In the genomic region with DNA sequence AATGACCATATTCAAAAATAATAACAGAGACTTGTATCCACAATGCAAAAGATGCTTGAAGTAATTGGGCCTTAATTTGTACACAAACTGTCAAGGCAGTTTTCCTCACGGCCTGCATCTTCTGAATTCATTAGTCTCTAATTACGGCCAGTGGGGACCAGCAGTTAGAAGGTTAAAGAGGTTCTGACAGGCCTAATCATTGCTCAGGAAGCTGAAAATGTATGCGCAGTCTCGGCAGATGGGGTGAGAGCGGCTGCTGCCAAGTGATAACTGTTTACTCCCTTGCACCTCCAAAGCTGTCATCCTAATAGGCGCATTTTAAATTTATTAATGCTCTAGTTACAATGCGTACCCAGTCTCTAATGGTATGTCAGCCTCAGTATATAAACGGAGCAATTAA, we compare ENCODE assay signal across 13 mouse cellular contexts.
DNase-seq lines count a peak whose midpoint lies in the region; ATAC-seq lines count a peak whose summit lies in the region.
"Had no signal": no experiment of that assay in that cellular context is flagged by ENCODE, and none has a peak within 500 bp of the region (broad histone marks: within the 10 kb centered on the region; RNA-seq: fewer than 3 reads in every experiment).

No protein-coding gene starts in this region.

- no peak overlapping the region for H3K27ac ChIP-seq in midbrain, embryonic 14.5 days (replicated peaks; ENCODE audit: low read depth, low read length)
- H3K27ac ChIP-seq: heart, embryonic 15.5 days; left cerebral cortex, adult 2 months; liver, embryonic 13.5 days had no signal

- H3K9me3 ChIP-seq in midbrain, embryonic 14.5 days (ENCODE audit: control insufficient read depth, low read length), result no peaks in the 10 kb centered on the region
- H3K9me3 ChIP-seq: heart, embryonic 15.5 days; liver, embryonic 13.5 days had no signal

- 34% methylated on average over 8 of the region's 8 CpGs for WGBS in midbrain, embryonic 14.5 days

- no peaks in the 10 kb centered on the region for H3K4me1 ChIP-seq in midbrain, embryonic 14.5 days (ENCODE audit: control insufficient read depth, insufficient read depth, low read length)
- H3K4me1 ChIP-seq: heart, embryonic 15.5 days; liver, embryonic 13.5 days had no signal

- no peaks in the 10 kb centered on the region for H3K36me3 ChIP-seq in midbrain, embryonic 14.5 days (ENCODE audit: control insufficient read depth, insufficient read depth, low read length)
- H3K36me3 ChIP-seq: heart, embryonic 15.5 days; liver, embryonic 13.5 days had no signal

- ATAC-seq in midbrain, embryonic 14.5 days (ENCODE audit: low FRiP score, low TSS enrichment), result peak; percentile 40; the same call in 1 of the 2 replicates
- ATAC-seq: intestine, embryonic 16.5 days had no signal

- H3K27me3 ChIP-seq in midbrain, embryonic 14.5 days (ENCODE audit: control insufficient read depth, insufficient read depth, low read length), result no peaks in the 10 kb centered on the region
- H3K27me3 ChIP-seq: liver, embryonic 13.5 days had no signal

- no peak overlapping the region for H3K4me2 ChIP-seq in midbrain, embryonic 14.5 days (ENCODE audit: low read length)
- H3K4me2 ChIP-seq: heart, embryonic 15.5 days; liver, embryonic 13.5 days had no signal

- peak; percentile 28 to 49 for DNase-seq in cerebellum, postnatal 25 days
- DNase-seq in cerebellum, adult 8-10 months, result no peak
- peak; percentile 12 for DNase-seq in brain, embryonic 18.5 days (ENCODE audit: low read depth, low spot score)
- peak; percentile 42 for DNase-seq in layer of hippocampus, adult 11-12 months (ENCODE audit: low spot score)
- peak; percentile 72 for DNase-seq in midbrain, embryonic 14.5 days
- no peak for DNase-seq in frontal cortex, postnatal 14 days (ENCODE audit: low spot score in 2 of 2)
- DNase-seq in c-Kit-positive CD71-positive TER-119-positive erythroid progenitor cells, embryonic 14.5 days (ENCODE audit: low spot score), result no peak
- DNase-seq in T-cell, adult 2 months (ENCODE audit: low spot score), result no peak
- DNase-seq: liver, embryonic 13.5 days; thymus, postnatal 36 days had no signal

- no peak overlapping the region for H3K9ac ChIP-seq in midbrain, embryonic 14.5 days (replicated peaks; ENCODE audit: low read length)
- H3K9ac ChIP-seq: heart, embryonic 15.5 days; liver, embryonic 13.5 days had no signal

- H3K4me3 ChIP-seq in midbrain, embryonic 14.5 days (replicated peaks; ENCODE audit: low read depth, low read length), result no peak overlapping the region
- H3K4me3 ChIP-seq: heart, embryonic 15.5 days; left cerebral cortex, adult 2 months; liver, embryonic 13.5 days had no signal

Comparison
In these comparisons a context has a peak if more than half of its experiments do, and no peak if none do; other contexts are left out.
1. DNase-seq: peak in cerebellum, postnatal 25 days (2 of 2), brain, embryonic 18.5 days (single experiment), layer of hippocampus, adult 11-12 months (single experiment) and midbrain, embryonic 14.5 days (single experiment); none in cerebellum, adult 8-10 months (single experiment), frontal cortex, postnatal 14 days (0 of 2), c-Kit-positive CD71-positive TER-119-positive erythroid progenitor cells, embryonic 14.5 days (single experiment) and T-cell, adult 2 months (single experiment).